Mouse (Mus musculus) liver, embryonic 14.5 days (tissue): Measurements from ENCODE around the gene Rag1.

Experiments used
- CTCF ChIP-seq: IDR thresholded peaks from 2 replicates; pipeline ENCODE4 v1.5.1; 2016; ENCODE audit warnings: antibody characterized with exemption, low read depth, control low read depth
- EP300 ChIP-seq: IDR thresholded peaks from 2 replicates; pipeline ENCODE4 v1.6.1; 2016; ENCODE audit warnings: antibody characterized with exemption, low read depth

DNA sequence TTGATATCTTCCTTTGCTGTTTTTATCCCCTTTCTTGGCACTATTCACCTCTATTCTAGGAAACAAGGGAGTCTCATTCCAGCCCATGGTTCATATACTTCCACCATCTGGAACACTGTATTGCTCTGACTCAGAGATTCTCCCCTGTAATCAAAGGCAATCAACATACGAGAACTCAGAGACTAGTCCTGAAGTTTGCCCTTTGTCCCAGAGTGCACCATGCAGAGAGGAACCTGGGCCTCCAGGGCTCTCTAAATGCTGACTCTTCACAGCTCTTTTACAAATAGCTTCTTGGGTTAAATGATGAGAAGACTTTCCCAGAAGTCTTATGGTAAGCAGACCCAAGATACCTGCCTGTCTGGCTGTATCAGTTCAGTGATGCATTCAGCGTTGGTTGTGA lies 11.2 kb upstream of the Rag1 start:
- TF ChIP-seq CTCF = no peak
- no peak for TF ChIP-seq EP300
